In the genomic region with DNA sequence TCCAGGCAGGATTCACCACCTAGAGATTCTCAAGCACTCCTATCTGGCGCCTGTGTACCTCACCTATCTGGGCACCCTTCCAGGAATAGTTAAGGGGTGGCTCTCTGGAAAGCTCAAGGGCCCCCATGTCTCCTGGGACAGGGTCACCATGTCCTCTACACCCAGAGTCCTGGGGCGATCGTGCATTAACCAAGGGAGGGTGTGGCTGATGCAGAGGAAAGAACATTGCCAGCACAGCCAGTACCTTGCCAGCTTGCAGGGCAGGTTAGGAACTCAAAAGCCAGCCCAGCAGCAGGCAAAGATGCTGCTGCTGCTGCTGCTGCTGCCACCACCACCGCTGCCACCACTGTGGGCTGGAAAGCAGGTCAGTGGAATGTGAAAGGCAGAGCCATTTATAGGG, we compare ENCODE assay signal across 30 mouse cellular contexts. TPM values are rescaled to one million over a fixed set of nuclear protein-coding genes. Genes with fewer than 3 reads are reported as not detected.
DNase-seq lines count a peak whose midpoint lies in the region; ATAC-seq and TF ChIP-seq lines count a peak whose summit lies in the region.
"Had no signal": no experiment of that assay in that cellular context is flagged by ENCODE, and none has a peak within 500 bp of the region (broad histone marks: within the 10 kb centered on the region; RNA-seq: fewer than 3 reads in every experiment).

No protein-coding gene starts in this region.

- no peak overlapping the region for H3K27ac ChIP-seq in forebrain, embryonic 11.5 days (ENCODE audit: low read depth, low read length)
- no peak overlapping the region for H3K27ac ChIP-seq in forebrain, embryonic 15.5 days (replicated peaks)
- H3K27ac ChIP-seq in kidney, embryonic 14.5 days (ENCODE audit: low read depth, low read length) = no peak overlapping the region
- H3K27ac ChIP-seq in stomach, postnatal 0 days (replicated peaks) = no peak overlapping the region
- H3K27ac ChIP-seq: embryonic facial prominence, embryonic 10.5 days; embryonic facial prominence, embryonic 15.5 days; forebrain, embryonic 13.5 days; heart, embryonic 15.5 days; hindbrain, embryonic 13.5 days; left cerebral cortex, adult 2 months; limb, embryonic 12.5 days; liver, embryonic 15.5 days; neural tube, embryonic 15.5 days; stomach, embryonic 15.5 days had no signal

- H3K4me2 ChIP-seq in forebrain, embryonic 11.5 days (ENCODE audit: low read depth, low read length, severe bottlenecking) = no peak overlapping the region
- H3K4me2 ChIP-seq in forebrain, embryonic 15.5 days (replicated peaks) = no peak overlapping the region
- no peak overlapping the region for H3K4me2 ChIP-seq in kidney, embryonic 14.5 days (replicated peaks; ENCODE audit: low read depth, low read length)
- no peak overlapping the region for H3K4me2 ChIP-seq in stomach, postnatal 0 days (replicated peaks; ENCODE audit: low read depth)
- H3K4me2 ChIP-seq: embryonic facial prominence, embryonic 15.5 days; forebrain, embryonic 13.5 days; heart, embryonic 15.5 days; hindbrain, embryonic 13.5 days; limb, embryonic 12.5 days; liver, embryonic 15.5 days; lung, embryonic 14.5 days; neural tube, embryonic 15.5 days; stomach, embryonic 15.5 days had no signal

- no peaks in the 10 kb centered on the region for H3K9me3 ChIP-seq in forebrain, embryonic 11.5 days (ENCODE audit: control insufficient read depth, low read length)
- no peaks in the 10 kb centered on the region for H3K9me3 ChIP-seq in forebrain, embryonic 15.5 days
- H3K9me3 ChIP-seq in kidney, embryonic 14.5 days (ENCODE audit: control insufficient read depth, low read length) = no peaks in the 10 kb centered on the region
- no peaks in the 10 kb centered on the region for H3K9me3 ChIP-seq in stomach, postnatal 0 days (ENCODE audit: control insufficient read depth, low read length)
- H3K9me3 ChIP-seq: embryonic facial prominence, embryonic 10.5 days; embryonic facial prominence, embryonic 15.5 days; forebrain, embryonic 13.5 days; G1E; heart, embryonic 15.5 days; hindbrain, embryonic 13.5 days; limb, embryonic 12.5 days; liver, embryonic 15.5 days; neural tube, embryonic 15.5 days; stomach, embryonic 15.5 days had no signal

- no peak for ATAC-seq in forebrain, embryonic 11.5 days (replicated peaks; ENCODE audit: low FRiP score)
- no peak for ATAC-seq in forebrain, embryonic 15.5 days (replicated peaks)
- ATAC-seq in kidney, embryonic 14.5 days (ENCODE audit: low FRiP score, low TSS enrichment) = no peak
- no peak for ATAC-seq in stomach, postnatal 0 days (ENCODE audit: low FRiP score, low TSS enrichment)
- ATAC-seq: forebrain, embryonic 13.5 days; intestine, embryonic 16.5 days had no signal

- no peak overlapping the region for H3K4me3 ChIP-seq in forebrain, embryonic 11.5 days (ENCODE audit: low read depth, low read length)
- H3K4me3 ChIP-seq in forebrain, embryonic 15.5 days = no peak overlapping the region
- H3K4me3 ChIP-seq in kidney, embryonic 14.5 days (ENCODE audit: low read length) = no peak overlapping the region
- no peak overlapping the region for H3K4me3 ChIP-seq in stomach, postnatal 0 days (ENCODE audit: low read depth, low read length)
- H3K4me3 ChIP-seq: embryonic facial prominence, embryonic 10.5 days; embryonic facial prominence, embryonic 15.5 days; forebrain, embryonic 13.5 days; heart, embryonic 15.5 days; hindbrain, embryonic 13.5 days; left cerebral cortex, adult 2 months; limb, embryonic 12.5 days; liver, embryonic 15.5 days; neural tube, embryonic 15.5 days; stomach, embryonic 15.5 days had no signal

- H3K36me3 ChIP-seq in forebrain, embryonic 11.5 days (ENCODE audit: control insufficient read depth, insufficient read depth, low read length) = no peaks in the 10 kb centered on the region
- no peaks in the 10 kb centered on the region for H3K36me3 ChIP-seq in forebrain, embryonic 15.5 days
- H3K36me3 ChIP-seq in kidney, embryonic 14.5 days (ENCODE audit: control insufficient read depth, insufficient read depth, low read length) = no peaks in the 10 kb centered on the region
- H3K36me3 ChIP-seq in stomach, postnatal 0 days (ENCODE audit: control insufficient read depth, insufficient read depth, low read length) = no peaks in the 10 kb centered on the region
- H3K36me3 ChIP-seq: embryonic facial prominence, embryonic 10.5 days; embryonic facial prominence, embryonic 15.5 days; G1E; heart, embryonic 15.5 days; hindbrain, embryonic 13.5 days; limb, embryonic 12.5 days; liver, embryonic 15.5 days; neural tube, embryonic 15.5 days; stomach, embryonic 15.5 days had no signal

- H3K9ac ChIP-seq in forebrain, embryonic 11.5 days (ENCODE audit: low read length) = no peak overlapping the region
- H3K9ac ChIP-seq in forebrain, embryonic 15.5 days (replicated peaks) = no peak overlapping the region
- 0 out of 2 replicates have a peak overlapping the region, but pooled peaks have one; percentile 7 for H3K9ac ChIP-seq in kidney, embryonic 14.5 days (ENCODE audit: low read depth, low read length)
- H3K9ac ChIP-seq in stomach, postnatal 0 days (ENCODE audit: low read length) = no peak overlapping the region
- H3K9ac ChIP-seq: embryonic facial prominence, embryonic 15.5 days; forebrain, embryonic 13.5 days; heart, embryonic 15.5 days; hindbrain, embryonic 13.5 days; limb, embryonic 12.5 days; liver, embryonic 15.5 days; lung, embryonic 14.5 days; neural tube, embryonic 15.5 days; stomach, embryonic 15.5 days had no signal

- 66% methylated on average over 4 of the region's 4 CpGs for WGBS in forebrain, embryonic 11.5 days
- 68% methylated on average over 4 of the region's 4 CpGs for WGBS in forebrain, embryonic 15.5 days
- 68% methylated on average over 4 of the region's 4 CpGs for WGBS in kidney, embryonic 14.5 days
- WGBS in stomach, postnatal 0 days = 34% methylated on average over 4 of the region's 4 CpGs

- no peak for TF ChIP-seq CTCF in stomach, postnatal 0 days (IDR thresholded peaks at IDR 0.05; ENCODE audit: low read depth)

- H3K4me1 ChIP-seq in forebrain, embryonic 11.5 days (replicated peaks; ENCODE audit: control insufficient read depth, insufficient read depth, low read length) = no peaks in the 10 kb centered on the region; the same call in 1 of the 2 replicates
- H3K4me1 ChIP-seq in forebrain, embryonic 15.5 days = peaks cover 18% of the 10 kb centered on the region
- H3K4me1 ChIP-seq in kidney, embryonic 14.5 days (ENCODE audit: control insufficient read depth, insufficient read depth, low read length) = peaks cover 6% of the 10 kb centered on the region; the same call in 1 of the 2 replicates
- H3K4me1 ChIP-seq in stomach, postnatal 0 days (replicated peaks; ENCODE audit: control insufficient read depth, insufficient read depth) = 0 out of 2 replicates have a peak, but pooled peaks cover 2% of the 10 kb centered on the region

- peaks cover under 1% of the 10 kb centered on the region; the same call in 1 of the 2 replicates for H3K27me3 ChIP-seq in forebrain, embryonic 11.5 days (ENCODE audit: control insufficient read depth, insufficient read depth, low read length)
- H3K27me3 ChIP-seq in forebrain, embryonic 15.5 days = peaks cover 45% of the 10 kb centered on the region
- peaks cover 10% of the 10 kb centered on the region; the same call in 1 of the 2 replicates for H3K27me3 ChIP-seq in kidney, embryonic 14.5 days (ENCODE audit: control insufficient read depth, insufficient read depth, low read length)
- H3K27me3 ChIP-seq in stomach, postnatal 0 days (ENCODE audit: control insufficient read depth, insufficient read depth, low read length) = no peaks in the 10 kb centered on the region
- H3K27me3 ChIP-seq: stomach, embryonic 15.5 days had no signal

- peak; percentile 44 for DNase-seq in forebrain, embryonic 11.5 days (ENCODE audit: low spot score)
- DNase-seq in kidney, adult 18-20 months = peak; percentile 77
- no peak for DNase-seq in kidney, postnatal 10 days
- DNase-seq in stomach, postnatal 0 days (ENCODE audit: low spot score) = peak; percentile 58
- DNase-seq in B cell, adult 2 months = no peak
- no peak for DNase-seq in frontal cortex, postnatal 10 days (ENCODE audit: low spot score in 2 of 2)
- DNase-seq: adrenal gland, adult 8-10 months; cerebellum, adult 2 months; gastrocnemius, postnatal 25 days; heart, adult 18-20 months; heart, postnatal 36 days; lung, embryonic 14.5 days; lung, postnatal 14 days; midbrain, embryonic 14.5 days; retina, postnatal 1 day; right cerebral cortex, postnatal 14 days had no signal

- no peak for TF ChIP-seq EP300 in stomach, postnatal 0 days (optimal IDR thresholded peaks at IDR 0.05)

RNA-seq across cellular contexts. Expression of a gene that starts 3.7 kb away (rescaled TPM):
- 18.7 and 19.1 TPM in 2 replicates for polyA plus RNA-seq in forebrain, embryonic 11.5 days (2014; fragmentation: Nextera tagmentation; extraction: Ambion mirVana)
- 11.4 and 13.3 TPM in 2 replicates for polyA plus RNA-seq in forebrain, embryonic 15.5 days (2015; fragmentation: Nextera tagmentation; extraction: Ambion mirVana)
- 12.7 and 19.8 TPM in 2 replicates for polyA plus RNA-seq in kidney, embryonic 14.5 days (2014; fragmentation: Nextera tagmentation; extraction: Ambion mirVana)
- 16.1 and 17.3 TPM in 2 replicates for polyA plus RNA-seq in stomach, postnatal 0 days (2015; fragmentation: Nextera tagmentation; extraction: Ambion mirVana)

RNA-seq across cellular contexts. Expression of a gene that starts 4.9 kb away (rescaled TPM):
- 1.3 and 1.5 TPM in 2 replicates for polyA plus RNA-seq in forebrain, embryonic 11.5 days (2014; fragmentation: Nextera tagmentation; extraction: Ambion mirVana)
- polyA plus RNA-seq in forebrain, embryonic 15.5 days (2015; fragmentation: Nextera tagmentation; extraction: Ambion mirVana) = 0.71 and 1.0 TPM in 2 replicates
- 2.0 and 3.0 TPM in 2 replicates for polyA plus RNA-seq in kidney, embryonic 14.5 days (2014; fragmentation: Nextera tagmentation; extraction: Ambion mirVana)
- polyA plus RNA-seq in stomach, postnatal 0 days (2015; fragmentation: Nextera tagmentation; extraction: Ambion mirVana) = 13.0 and 13.5 TPM in 2 replicates

Comparison
In these comparisons a context has a peak if more than half of its experiments do, and no peak if none do; other contexts are left out.
1. DNase-seq: peak in forebrain, embryonic 11.5 days (single experiment), kidney, adult 18-20 months (single experiment) and stomach, postnatal 0 days (single experiment); none in kidney, postnatal 10 days (single experiment), B cell, adult 2 months (0 of 2) and frontal cortex, postnatal 10 days (0 of 2).